Mouse (Mus musculus) liver, adult 2 months (tissue): ENCODE data around the gene Slc5a4a.

Experiments
- CTCF ChIP-seq: fragments of 200-500 bp; IDR thresholded peaks from 2 replicates; pipeline ENCODE4 v1.5.1; 2011; ENCODE audit warnings: low read depth, low read length, control low read depth
- POLR2A ChIP-seq: fragments of 200-500 bp; IDR thresholded peaks from 2 replicates; pipeline ENCODE4 v1.6.1; 2011; ENCODE audit warnings: low read length, control low read depth; ENCODE audit not compliant: insufficient read depth; ENCODE audit errors: extremely low read depth

GRCm38 (mm10) chr10:76185216-76185615 is 38.0 kb downstream of the Slc5a4a start:
- TF ChIP-seq POLR2A, result no peak
- no peak for TF ChIP-seq CTCF
